Mouse (Mus musculus) liver, embryonic 14.5 days (tissue): ENCODE measurements around the gene Mmp21. TPM values are rescaled to one million over a fixed set of nuclear protein-coding genes. Genes with fewer than 3 reads are reported as not detected.

Source experiments
- ATAC-seq: fragments of 200-750 bp; cut with Nextera tagmentation; 2 replicates; pipeline ENCODE4 v1.8.0; 2017; ENCODE audit warnings: moderate number of reproducible peaks, mild to moderate bottlenecking, moderate library complexity; ENCODE audit not compliant: insufficient read depth
- DNase-seq, 3 experiments: peaks; one replicate each; pipeline ENCODE4 v3.0.0-alpha.2; 2012 to 2013; ENCODE audit warnings: low read depth in 3 of 3, low spot score in 3 of 3
- H3K27ac ChIP-seq: fragments of 300-500 bp; sonication (generic); 2 replicates; pipeline ENCODE4 v1.5.1; 2014; ENCODE audit warnings: moderate library complexity, mild to moderate bottlenecking, control low read depth, inconsistent platforms
- H3K27me3 ChIP-seq: fragments of 300-500 bp; sonication (generic); 2 replicates; pipeline ENCODE4 v1.6.1; 2014; ENCODE audit warnings: mild to moderate bottlenecking, low read length, moderate library complexity; ENCODE audit not compliant: control insufficient read depth, insufficient read depth
- H3K36me3 ChIP-seq: fragments of 300-500 bp; sonication (generic); replicated peaks from 2 replicates; pipeline ENCODE4 v1.6.1; 2014; ENCODE audit warnings: low read depth; ENCODE audit not compliant: control insufficient read depth, insufficient read depth
- H3K4me1 ChIP-seq, 2 experiments: fragments of 200-500 bp in 1 of 2; fragments of 300-500 bp in 1 of 2; sonication (generic) in 1 of 2; replicated peaks; 2 replicates each; pipeline ENCODE4 v1.6.1; 2012 to 2014; ENCODE audit warnings: antibody characterized with exemption in 1 of 2, inconsistent platforms in 1 of 2, low read length in 1 of 2; ENCODE audit not compliant: control insufficient read depth in 2 of 2, insufficient read depth in 2 of 2
- H3K4me2 ChIP-seq: fragments of 300-500 bp; sonication (generic); 2 replicates; pipeline ENCODE4 v1.6.1; 2014; ENCODE audit warnings: low read depth, mild to moderate bottlenecking, control low read depth, moderate library complexity
- H3K4me3 ChIP-seq, 2 experiments: fragments of 200-500 bp in 1 of 2; fragments of 300-500 bp in 1 of 2; sonication (generic) in 1 of 2; 2 replicates each; pipeline ENCODE4 v1.5.1; 2012 to 2014; ENCODE audit warnings: low read depth in 2 of 2, low read length in 2 of 2, mild to moderate bottlenecking in 2 of 2, control low read depth in 1 of 2, inconsistent platforms in 1 of 2, moderate library complexity in 1 of 2; ENCODE audit not compliant: insufficient read depth in 1 of 2
- H3K9ac ChIP-seq: fragments of 300-500 bp; sonication (generic); replicated peaks from 2 replicates; pipeline ENCODE4 v1.6.1; 2014; ENCODE audit warnings: mild to moderate bottlenecking, control low read depth, moderate library complexity
- H3K9me3 ChIP-seq: fragments of 300-500 bp; sonication (generic); 2 replicates; pipeline ENCODE4 v1.6.1; 2016; ENCODE audit warnings: low read length, mixed read lengths; ENCODE audit not compliant: control insufficient read depth
- CTCF ChIP-seq: IDR thresholded peaks from 2 replicates; pipeline ENCODE4 v1.5.1; 2016; ENCODE audit warnings: antibody characterized with exemption, low read depth, control low read depth
- EP300 ChIP-seq: IDR thresholded peaks from 2 replicates; pipeline ENCODE4 v1.6.1; 2016; ENCODE audit warnings: antibody characterized with exemption, low read depth
- WGBS: fragments of 180-500 bp; shearing (Covaris S2); extraction: QIAGEN DNeasy Blood & Tissue Kit; methylation state at CpG from one replicate; pipeline ENCODE4 v1.1.7; 2014; ENCODE audit not compliant: insufficient replicate concordance; 5-methylcytosine and 5-hydroxymethylcytosine counted together
- polyA plus RNA-seq, 2 experiments: library from polyadenylated mRNA; depleted of rRNA in 1 of 2; stranded (reverse) in 1 of 2; unstranded in 1 of 2; fragments of >200 nt; fragmentation: Nextera tagmentation in 1 of 2; extraction: Ambion mirVana in 1 of 2; gene quantifications; 2 replicates each; pipeline versions ENCODE4 v1.2.1 to v1.2.3; 2012 to 2014

The Mmp21 gene
- polyA plus RNA-seq, 2 experiments = 0.08 TPM; not detected in 1

- no peak overlapping the region for H3K27ac ChIP-seq
- no peak overlapping the region for H3K4me3 ChIP-seq
- H3K9ac ChIP-seq = no peak overlapping the region
- no peaks in the 10 kb centered on the region for H3K9me3 ChIP-seq
- 87% methylated on average over 11 of the region's 11 CpGs for WGBS
- H3K27me3 ChIP-seq = no peaks in the 10 kb centered on the region
- no peak overlapping the region for H3K4me2 ChIP-seq
- H3K36me3 ChIP-seq = peaks cover 55% of the 10 kb centered on the region
- no peak for ATAC-seq
- no peaks in the 10 kb centered on the region for H3K4me1 ChIP-seq
- DNase-seq = no peak
- TF ChIP-seq CTCF (no peak), EP300 (no peak)
Measured at GRCm38 (mm10) chr7:133720616-133721015, 40.8 kb upstream of the Mmp21 start.

DNA sequence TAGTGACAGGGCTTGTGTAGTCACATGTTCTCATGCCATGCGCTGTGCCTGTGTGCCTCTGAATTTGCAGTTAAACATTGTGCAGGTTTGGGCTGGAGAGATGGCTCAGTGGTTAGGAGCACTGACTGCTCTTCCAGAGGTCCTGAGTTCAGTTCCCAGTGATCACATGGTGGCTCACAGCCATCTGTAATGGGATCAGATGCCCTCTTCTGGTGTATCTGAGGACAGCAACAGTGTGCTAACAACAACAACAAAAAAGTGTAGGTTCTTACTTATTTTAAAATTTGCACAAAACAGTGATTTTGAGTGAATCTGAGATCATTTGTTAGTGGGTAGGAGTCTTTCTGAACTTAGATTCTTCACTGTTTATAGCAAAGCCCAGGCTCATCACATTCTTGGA is 38.7 kb upstream of the Mmp21 start:
- no peak for ATAC-seq
- H3K4me1 ChIP-seq = no peaks in the 10 kb centered on the region

GRCm38 (mm10) chr7:133715387-133715786 is 35.5 kb upstream of the Mmp21 start:
- ATAC-seq = no peak
- Histone ChIP-seq H3K9ac (no peak overlapping the region), H3K27me3 (no peaks in the 10 kb centered on the region), H3K4me3 (no peak overlapping the region), H3K9me3 (no peaks in the 10 kb centered on the region), H3K27ac (no peak overlapping the region), H3K4me2 (no peak overlapping the region), H3K4me1 (no peaks in the 10 kb centered on the region), H3K36me3 (peaks cover 62% of the 10 kb centered on the region)
- TF ChIP-seq EP300 = no peak
- TF ChIP-seq CTCF = no peak
- no peak for DNase-seq
- WGBS = 91% methylated on average over 4 of the region's 4 CpGs

More for the DNA sequence above, 38.7 kb upstream of the Mmp21 start:
- no peak overlapping the region for H3K4me3 ChIP-seq
- H3K9ac ChIP-seq = no peak overlapping the region
- TF ChIP-seq CTCF (peak; percentile 53), EP300 (no peak)
- no peaks in the 10 kb centered on the region for H3K27me3 ChIP-seq
- H3K9me3 ChIP-seq = no peaks in the 10 kb centered on the region
- DNase-seq = no peak
- H3K4me2 ChIP-seq = no peak overlapping the region
- H3K27ac ChIP-seq = no peak overlapping the region
- 97% methylated on average over 1 of the region's 1 CpGs for WGBS
- H3K36me3 ChIP-seq = peaks cover 70% of the 10 kb centered on the region

GRCm38 (mm10) chr7:133707301-133707700 is 27.4 kb upstream of the Mmp21 start:
- Histone ChIP-seq H3K27ac (no peak overlapping the region), H3K4me1 (peaks cover 33 to 34% of the 10 kb centered on the region in 2 experiments), H3K4me3 (no peak overlapping the region; a peak in 1 of 4 replicates)

GRCm38 (mm10) chr7:133703906-133704305 is 24.0 kb upstream of the Mmp21 start:
- peak overlapping the region; percentile 50 for H3K27ac ChIP-seq
- no peaks in the 10 kb centered on the region for H3K27me3 ChIP-seq
- H3K4me1 ChIP-seq = peaks cover 41 to 45% of the 10 kb centered on the region in 2 experiments
- H3K36me3 ChIP-seq = peaks cover 29% of the 10 kb centered on the region
- 88% methylated on average over 7 of the region's 7 CpGs for WGBS
- ATAC-seq (no peak), DNase-seq (no peak)
- H3K4me3 ChIP-seq = no peak overlapping the region
- H3K4me2 ChIP-seq = peak overlapping the region; percentile 24
- TF ChIP-seq EP300 (no peak), CTCF (no peak)
- H3K9ac ChIP-seq = no peak overlapping the region
- no peaks in the 10 kb centered on the region for H3K9me3 ChIP-seq

More at GRCm38 (mm10) chr7:133707301-133707700, 27.4 kb upstream of the Mmp21 start:
- Histone ChIP-seq H3K36me3 (no peaks in the 10 kb centered on the region; the same call in 1 of the 2 replicates), H3K9me3 (no peaks in the 10 kb centered on the region), H3K9ac (no peak overlapping the region), H3K27me3 (no peaks in the 10 kb centered on the region), H3K4me2 (peak overlapping the region; percentile 88)
- no peak for DNase-seq
- TF ChIP-seq EP300 (no peak), CTCF (peak; percentile 33; the same call in 1 of the 2 replicates)
- 77% methylated on average over 2 of the region's 2 CpGs for WGBS
- ATAC-seq = no peak
